In the genomic region with DNA sequence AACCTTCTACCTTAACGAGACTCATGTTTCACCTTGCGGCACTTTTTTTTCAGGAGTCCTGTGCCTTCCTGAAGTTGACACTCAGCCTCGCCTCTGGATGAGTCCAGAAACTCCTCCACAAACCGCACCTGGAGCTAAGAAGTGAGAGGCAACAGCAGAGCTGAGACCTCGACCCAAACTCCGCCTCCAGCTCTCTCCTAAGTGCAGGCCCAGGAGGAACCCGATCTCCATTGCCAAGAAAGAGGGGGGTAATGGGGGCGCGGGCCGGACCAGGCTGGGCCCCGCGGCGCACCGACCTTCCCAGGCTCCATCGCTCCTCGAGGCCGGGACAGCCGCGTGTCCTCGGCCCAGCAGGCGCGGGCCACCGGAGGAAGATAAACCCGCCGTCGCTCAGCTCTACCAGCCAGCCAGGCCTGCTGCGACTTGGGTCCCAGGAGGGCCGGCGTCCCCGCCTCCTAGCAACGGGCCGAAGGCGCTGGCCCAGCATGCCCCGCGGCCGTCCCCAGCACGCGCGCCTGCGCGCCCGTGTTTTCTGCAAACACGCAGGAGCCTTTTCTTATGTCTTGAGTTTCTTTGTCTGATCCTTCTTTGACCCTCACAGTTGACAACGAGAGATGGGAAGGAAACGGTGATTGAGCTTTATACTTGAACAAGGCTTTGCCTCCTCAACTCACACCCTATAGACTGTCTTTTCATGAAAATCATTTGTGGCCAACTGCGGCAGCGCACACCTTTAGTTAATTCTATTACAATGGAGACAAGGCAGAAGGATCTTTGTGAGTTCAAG, we compare ENCODE assay signal across 8 mouse cellular contexts. TPM values are rescaled to one million over a fixed set of nuclear protein-coding genes. Genes with fewer than 3 reads are reported as not detected.
DNase-seq lines count a peak whose midpoint lies in the region; ATAC-seq and TF ChIP-seq lines count a peak whose summit lies in the region.

A gene (minus strand): TSS at position 468 of the 787 bp plus-strand sequence.

- H3K9ac ChIP-seq in hindbrain, embryonic 15.5 days, result peak within 1 kb of the TSS; percentile 77

- no peak for TF ChIP-seq CTCF in Patski (IDR thresholded peaks at IDR 0.05)

- peak within 1 kb of the TSS; percentile 75 for H3K27ac ChIP-seq in hindbrain, embryonic 15.5 days (replicated peaks)

- in situ Hi-C loops in Patski (cut with MboI; ENCODE audit: low pct_unique_long_range_greater_than_20kb), result no loop called here

- CTCF ChIA-PET in Patski (lab: Charles Lee), result interaction anchor here (1.7 kb wide), 1 partner anchor 16 kb away, joined by 7 read pairs; no protein-coding TSS in a partner anchor

- DNase-seq in Patski (ENCODE audit: low read depth, low spot score), result peak; percentile 22
- DNase-seq in cerebellum, postnatal 25 days, result peak; percentile 91 to 94
- peak; percentile 90 for DNase-seq in frontal cortex, postnatal 36 days (ENCODE audit: low spot score in 2 of 2)
- DNase-seq in left cerebral cortex, adult 11 months (ENCODE audit: low spot score), result peak; percentile 76
- DNase-seq in lung, postnatal 36 days, result peak; percentile 91
- peak; percentile 93 for DNase-seq in retina, embryonic 14.5 days (ENCODE audit: low spot score)
- peak; percentile 88 to 90 for DNase-seq in thymus, postnatal 36 days

- 3% methylated on average over 47 of the region's 47 CpGs for WGBS in hindbrain, embryonic 15.5 days

- peak within 1 kb of the TSS; percentile 85 for H3K4me2 ChIP-seq in hindbrain, embryonic 15.5 days

- POLR2A ChIA-PET in Patski (lab: Charles Lee), result interaction anchor here (0.6 kb wide), 1 partner anchor 129 kb away, joined by 3 read pairs; no protein-coding TSS in a partner anchor

- no peaks in the 10 kb centered on the region for H3K9me3 ChIP-seq in hindbrain, embryonic 15.5 days

- peak within 1 kb of the TSS; percentile 75 for H3K4me3 ChIP-seq in hindbrain, embryonic 15.5 days

- ATAC-seq in Patski, result peak; percentile 92
- ATAC-seq in hindbrain, embryonic 15.5 days (ENCODE audit: low FRiP score, low read depth), result peak; percentile 98

- no peaks in the 10 kb centered on the region for H3K27me3 ChIP-seq in Patski
- no peaks in the 10 kb centered on the region for H3K27me3 ChIP-seq in hindbrain, embryonic 15.5 days

- H3K36me3 ChIP-seq in hindbrain, embryonic 15.5 days, result no peaks in the 10 kb centered on the region

- H3K4me1 ChIP-seq in hindbrain, embryonic 15.5 days (replicated peaks), result peaks cover 23% of the 10 kb centered on the region

RNA-seq across cellular contexts. Expression of the gene that starts here (rescaled TPM):
- polyA plus RNA-seq in Patski (2021), result 21.4 TPM
- polyA plus RNA-seq in hindbrain, embryonic 15.5 days (2015; fragmentation: Nextera tagmentation; extraction: Ambion mirVana), result 19.6 and 20.0 TPM in 2 replicates

Comparison
In these comparisons a context has a peak if more than half of its experiments do, and no peak if none do; other contexts are left out.
1. Peak in every context shown above with its lines: DNase-seq, ATAC-seq, H3K4me3 ChIP-seq and H3K27ac ChIP-seq.
2. DNase-seq: peak in every context shown above with its lines; median percentile 93 in retina, embryonic 14.5 days; 92 in cerebellum, postnatal 25 days; 91 in lung, postnatal 36 days; 90 in frontal cortex, postnatal 36 days; 89 in thymus, postnatal 36 days; 76 in left cerebral cortex, adult 11 months; 22 in Patski.